Mouse (Mus musculus): ENCODE data around the gene Dlst.

The Dlst gene

DNA sequence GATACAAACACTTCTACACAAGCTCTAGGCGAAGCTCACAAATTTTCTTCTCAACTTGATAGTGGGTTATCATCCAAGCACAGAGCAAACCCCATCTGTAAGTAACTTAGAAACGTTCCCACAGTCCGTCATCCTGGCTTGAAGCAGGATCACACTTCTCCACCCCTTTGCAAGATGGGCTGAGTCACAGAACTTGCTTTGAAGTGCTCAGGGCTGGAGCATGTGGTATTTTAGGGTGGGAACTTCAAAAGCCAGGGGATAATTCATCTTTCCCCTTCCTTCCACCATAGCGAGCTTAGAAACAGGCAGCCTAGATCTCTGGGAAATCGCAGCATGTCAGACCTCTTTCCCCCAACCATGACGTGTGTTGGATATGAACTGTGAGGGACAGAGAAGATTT, 45.7 kb downstream of the Dlst start:
- DNase-seq = no peak

DNA sequence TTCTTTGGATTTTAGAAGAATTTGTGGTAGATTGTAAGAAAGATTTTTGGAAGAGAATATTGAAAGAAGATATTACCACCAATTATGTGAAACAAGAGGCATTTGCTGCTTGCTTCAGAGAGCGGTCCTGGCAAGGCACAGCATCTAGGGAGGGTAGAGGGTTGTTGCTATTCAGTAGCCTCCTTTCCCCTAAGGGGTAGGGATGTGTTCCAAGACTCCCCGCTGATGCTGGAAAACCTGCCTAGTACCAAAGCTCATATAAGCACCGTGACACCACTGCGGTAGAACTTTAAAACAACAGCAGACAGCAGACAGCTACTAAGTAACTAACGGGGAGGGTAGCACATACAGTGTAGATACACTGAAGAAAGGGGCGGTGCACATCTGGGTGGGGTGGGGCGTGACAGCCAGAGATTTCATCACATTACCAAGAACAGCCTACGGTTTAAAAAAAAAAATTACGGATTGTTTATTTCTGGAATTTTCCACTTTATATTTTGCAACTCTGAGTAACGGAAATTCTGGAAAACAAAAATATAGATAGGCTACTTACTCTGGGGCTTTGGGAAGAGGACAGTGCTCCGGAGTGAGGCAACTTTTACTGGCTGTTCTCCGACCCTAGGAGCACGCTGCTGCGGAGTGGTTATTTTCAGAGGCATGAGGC, 47.3 kb downstream of the Dlst start:
- no peak for DNase-seq

DNA sequence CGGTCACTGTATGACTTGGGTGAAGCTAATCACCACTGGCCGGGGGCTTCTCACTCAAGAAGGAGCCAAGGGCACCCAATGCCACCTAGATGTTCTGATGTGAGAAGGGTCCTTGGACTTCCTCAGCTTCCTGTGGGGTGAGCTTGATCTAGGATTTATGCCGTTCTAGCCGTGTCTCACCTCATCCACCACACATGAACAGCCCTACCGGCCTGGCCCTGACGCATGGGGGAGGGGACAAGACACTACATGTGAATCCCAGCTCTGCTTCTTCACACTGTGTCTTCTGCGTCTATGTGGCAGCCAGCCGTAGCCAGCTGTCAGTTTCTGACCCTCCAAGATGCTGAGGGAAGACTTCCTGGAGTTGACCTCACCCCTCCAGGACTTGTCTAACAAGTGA, 48.2 kb downstream of the Dlst start:
- DNase-seq = no peak

DNA sequence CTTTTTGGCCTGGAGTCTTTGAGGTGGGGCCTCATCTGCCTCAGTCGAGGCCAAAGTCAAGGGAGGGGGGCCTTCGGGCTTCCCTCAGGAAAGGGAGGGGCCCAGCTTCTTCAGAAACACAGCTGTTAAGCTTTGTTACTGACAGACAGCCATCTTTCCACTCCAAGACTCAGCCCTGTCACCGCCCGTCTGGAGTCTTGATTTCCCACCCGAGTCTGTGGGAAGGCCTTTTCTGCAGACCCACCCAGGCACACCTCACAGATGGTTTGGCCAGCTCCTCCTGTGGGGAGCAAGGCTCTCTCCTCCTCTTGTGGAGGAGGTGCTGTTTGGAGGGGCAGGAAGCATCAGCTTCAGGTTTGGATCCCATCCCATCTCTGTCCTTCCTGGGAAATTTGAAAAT, 49.0 kb downstream of the Dlst start:
- no peak for DNase-seq

DNA sequence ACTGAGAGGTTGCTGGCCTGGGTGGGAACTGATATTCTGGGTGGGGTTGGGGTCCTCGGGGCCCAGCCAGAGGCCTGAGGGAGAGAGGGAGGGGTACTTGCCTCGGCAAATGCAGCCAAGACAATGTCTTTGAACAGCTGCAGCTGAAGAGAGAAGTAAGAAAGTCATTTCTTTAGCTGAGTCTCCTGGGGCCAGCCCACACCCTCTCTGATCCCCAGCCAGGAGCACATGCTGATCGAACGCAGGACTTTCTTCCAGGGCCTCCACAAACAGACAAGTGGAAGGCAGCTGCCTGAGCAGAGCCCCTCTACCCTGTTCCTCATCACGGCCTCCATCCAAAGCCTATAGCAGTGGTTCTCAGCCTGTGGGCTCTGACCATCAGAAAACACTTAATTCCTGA, 54.4 kb downstream of the Dlst start:
- DNase-seq = no peak

DNA sequence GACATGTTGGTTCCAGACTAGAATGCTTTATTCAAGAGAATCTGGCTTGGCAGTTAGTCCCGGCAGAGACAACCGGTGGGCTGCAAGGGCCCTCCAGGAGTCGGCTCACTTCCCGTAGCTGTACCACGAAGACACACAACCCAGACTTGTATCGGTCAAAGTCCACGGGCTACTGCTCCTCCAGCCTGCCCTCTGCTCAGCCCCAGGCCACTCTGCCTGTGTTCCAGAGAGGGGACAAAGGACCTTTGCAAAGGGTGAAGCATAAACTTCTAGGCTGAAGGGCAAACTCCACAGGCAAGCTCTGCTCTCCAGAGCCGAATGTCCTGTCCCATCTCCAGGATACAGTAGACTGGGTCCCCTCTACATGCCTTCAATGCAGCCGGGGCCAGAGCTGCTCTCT, 56.0 kb downstream of the Dlst start:
- DNase-seq = no peak

DNA sequence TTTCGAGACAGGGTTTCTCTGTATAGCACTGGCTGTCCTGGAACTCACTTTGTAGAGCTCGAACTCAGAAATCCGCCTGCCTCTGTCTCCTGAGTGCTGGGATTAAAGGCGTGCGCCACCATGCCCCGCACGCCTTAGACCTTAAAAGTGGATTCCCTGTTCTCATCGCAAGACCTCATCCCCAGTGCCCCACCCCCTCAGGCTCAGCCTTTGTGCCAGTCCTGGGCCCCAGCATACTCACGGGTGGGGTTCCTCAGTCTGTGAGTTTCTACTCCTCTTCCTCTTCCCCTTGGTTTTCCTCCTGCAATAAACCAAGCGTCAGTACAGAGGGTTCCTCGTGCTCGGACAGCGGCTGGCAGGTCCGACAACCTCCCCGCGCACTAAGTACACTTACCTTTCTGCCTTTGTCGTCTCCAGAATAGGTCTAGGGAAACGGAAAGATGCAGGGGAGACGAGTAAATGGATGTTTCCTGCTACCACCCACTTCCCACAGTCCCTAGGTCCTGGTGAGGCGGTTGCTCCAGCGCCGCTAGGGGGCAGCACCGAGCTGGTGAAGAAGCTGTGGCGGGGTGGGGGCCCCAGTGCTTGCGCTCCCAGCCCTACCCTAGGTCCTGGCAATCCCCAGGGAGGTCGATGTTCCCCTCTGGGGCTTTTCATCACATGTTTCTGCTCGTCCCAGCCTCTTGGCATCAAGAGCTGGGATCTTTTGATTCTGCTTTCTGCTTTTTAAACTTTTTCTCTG, 58.7 kb downstream of the Dlst start:
- DNase-seq = peak; percentile 82

DNA sequence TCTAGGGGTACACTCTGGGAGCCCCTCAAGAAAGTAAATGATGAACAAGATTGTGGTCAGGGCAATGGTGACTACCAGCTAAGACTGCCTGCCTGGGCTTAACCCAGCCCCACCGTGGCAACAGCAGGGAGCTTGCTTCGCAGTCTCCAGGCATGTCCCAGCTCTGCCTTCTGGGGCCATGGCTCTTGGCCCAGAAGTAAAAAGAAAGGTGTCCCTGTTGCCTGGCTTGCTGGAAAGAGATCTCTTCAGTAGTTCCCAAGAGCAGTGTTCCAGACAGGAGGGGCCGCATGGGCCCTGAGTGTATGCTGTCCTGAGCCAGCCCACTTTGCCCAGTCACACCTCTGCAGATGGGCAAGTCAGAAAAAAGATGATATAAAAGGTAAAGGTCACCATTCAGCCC, 59.2 kb downstream of the Dlst start:
- no peak for DNase-seq

DNA sequence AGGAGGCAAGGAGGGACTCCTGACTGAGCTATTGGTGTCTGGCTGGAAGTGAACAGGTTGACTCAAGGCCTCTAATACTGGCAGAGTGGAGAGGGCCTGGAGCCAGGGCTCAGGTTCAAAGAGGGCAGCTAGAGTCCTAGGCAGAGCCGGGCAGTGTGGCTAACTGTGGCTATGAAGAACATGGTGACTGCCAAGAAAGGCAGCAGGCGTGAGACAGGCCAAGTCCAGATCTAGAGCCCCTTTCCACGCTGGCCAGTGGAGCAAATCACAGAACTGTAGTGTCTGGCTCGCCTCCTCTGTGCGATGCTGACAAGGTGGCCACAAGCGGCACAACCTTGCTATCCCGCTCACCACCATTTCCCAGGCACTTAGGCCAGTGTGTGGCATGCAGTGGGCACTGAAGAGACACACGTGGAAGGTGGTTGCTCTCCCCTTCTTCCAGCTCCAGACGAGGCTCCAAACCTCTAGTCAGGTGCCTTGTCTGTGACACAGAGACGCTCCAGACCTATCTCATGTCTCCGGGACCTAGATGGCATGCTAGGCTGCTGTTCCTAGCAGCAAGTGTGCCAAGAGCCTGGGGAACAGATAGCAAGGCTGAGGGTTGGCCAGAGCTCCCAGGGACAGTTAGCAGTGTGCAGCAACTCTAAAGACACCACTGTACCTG, 59.8 kb downstream of the Dlst start:
- no peak for DNase-seq

DNA sequence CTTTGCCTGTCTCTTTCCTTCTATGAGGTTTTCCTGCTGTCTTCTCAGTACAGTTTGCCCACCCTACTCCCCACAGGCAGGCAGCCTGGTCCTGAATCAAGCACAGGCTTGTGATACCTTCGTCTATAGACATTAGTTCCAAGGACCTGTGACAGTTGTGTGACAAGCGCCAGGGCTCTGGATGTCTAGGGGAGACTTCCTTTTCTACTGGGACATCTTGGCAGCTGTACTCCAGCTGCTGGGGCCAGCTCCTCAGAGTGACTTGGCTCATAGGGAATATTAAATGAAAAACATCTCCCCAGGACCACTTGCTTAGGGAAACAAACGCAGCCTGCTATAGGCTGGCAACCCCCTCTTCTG, 60.3 kb downstream of the Dlst start:
- no peak for DNase-seq

DNA sequence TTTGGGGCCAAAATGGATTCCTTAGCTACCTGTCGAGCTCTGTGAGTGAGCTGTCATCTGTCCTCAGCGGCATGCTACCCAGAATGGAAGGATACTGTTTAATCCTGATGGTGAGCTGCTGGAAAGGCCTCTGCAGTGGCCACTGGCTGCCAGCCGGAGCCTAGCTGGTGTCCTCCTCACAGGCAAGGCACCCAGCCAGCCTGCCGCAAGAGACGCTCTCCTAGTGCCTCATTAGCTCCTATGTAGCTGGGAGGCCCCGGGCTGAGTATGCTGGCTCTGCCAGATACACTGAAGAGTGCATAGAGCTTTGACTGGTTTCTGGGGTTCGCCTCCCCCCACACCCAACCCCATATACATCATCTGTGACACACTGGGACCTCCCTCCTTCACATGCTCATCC, 63.4 kb downstream of the Dlst start:
- DNase-seq = no peak

DNA sequence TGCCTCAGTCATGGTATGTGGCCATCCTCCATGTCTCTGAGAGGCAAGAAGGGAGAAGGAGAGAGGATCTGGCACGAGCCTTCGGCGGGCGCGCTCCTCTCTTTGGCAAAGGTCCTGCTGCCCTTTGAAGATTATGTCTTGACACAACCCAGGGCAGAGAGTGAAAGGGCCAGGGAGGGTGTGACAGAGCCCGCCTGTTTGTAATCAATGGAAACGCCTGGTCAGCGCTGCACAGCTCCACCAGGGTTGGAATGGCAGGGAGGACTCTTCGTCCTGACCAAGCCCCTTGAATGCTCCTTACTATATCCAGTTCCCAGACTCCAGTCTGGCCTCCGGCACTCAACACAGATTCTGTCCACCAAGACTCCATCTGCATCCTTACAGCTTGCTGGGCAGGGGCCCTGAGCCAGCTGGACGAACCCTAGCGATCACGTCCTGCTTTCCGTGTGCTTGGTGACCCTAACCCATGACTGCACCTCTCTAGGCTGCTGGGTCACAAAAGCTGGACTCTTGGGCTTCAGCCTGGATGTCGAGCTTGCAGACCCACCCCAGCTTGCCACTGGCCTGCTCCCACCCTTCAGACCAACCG, 64.5 kb downstream of the Dlst start:
- no peak for DNase-seq

DNA sequence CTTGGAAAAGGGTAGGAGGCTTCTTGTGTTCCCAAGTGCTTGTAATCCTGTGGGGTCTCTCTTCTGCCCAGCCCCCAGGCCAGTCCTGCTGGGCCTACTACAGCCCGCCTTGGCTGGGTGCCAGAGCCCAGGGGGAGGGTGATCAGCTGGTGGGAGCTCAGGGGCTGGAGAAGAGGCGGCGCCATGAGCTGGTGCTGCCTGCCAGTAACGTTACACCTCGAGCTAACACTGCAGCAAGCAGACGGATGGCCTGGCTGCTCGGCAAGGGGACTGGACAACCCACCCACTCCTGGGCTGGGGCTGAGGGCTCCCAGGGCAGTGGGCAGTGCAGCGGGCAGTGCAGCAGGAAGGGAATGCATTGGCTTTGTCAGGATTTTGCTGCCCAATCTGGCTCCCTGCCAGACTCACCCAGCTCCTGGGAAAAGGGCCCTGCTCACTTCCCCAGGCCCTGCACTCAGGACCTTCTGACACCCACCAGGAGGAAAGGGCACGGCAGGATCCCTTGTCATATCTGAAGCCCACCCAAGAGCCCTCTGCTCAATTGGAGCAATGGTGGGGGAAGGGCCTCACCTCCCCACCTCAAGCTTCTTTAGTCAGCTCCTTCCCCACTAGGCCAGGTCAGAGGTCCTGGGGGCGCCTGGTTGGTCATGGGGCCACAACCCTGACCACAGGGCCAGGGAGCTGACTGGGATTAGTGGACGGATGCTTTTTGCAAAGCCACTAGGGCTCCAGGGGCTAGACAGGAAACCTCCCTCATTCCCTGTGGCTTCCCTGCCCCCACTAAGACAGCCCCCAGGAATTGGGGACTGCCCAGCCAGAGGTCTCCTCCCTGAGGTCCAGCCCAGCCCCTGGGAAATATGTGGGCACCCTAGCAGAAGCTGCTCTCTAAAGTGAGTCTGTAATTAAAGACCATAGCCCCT, 65.6 kb downstream of the Dlst start:
- DNase-seq = no peak

DNA sequence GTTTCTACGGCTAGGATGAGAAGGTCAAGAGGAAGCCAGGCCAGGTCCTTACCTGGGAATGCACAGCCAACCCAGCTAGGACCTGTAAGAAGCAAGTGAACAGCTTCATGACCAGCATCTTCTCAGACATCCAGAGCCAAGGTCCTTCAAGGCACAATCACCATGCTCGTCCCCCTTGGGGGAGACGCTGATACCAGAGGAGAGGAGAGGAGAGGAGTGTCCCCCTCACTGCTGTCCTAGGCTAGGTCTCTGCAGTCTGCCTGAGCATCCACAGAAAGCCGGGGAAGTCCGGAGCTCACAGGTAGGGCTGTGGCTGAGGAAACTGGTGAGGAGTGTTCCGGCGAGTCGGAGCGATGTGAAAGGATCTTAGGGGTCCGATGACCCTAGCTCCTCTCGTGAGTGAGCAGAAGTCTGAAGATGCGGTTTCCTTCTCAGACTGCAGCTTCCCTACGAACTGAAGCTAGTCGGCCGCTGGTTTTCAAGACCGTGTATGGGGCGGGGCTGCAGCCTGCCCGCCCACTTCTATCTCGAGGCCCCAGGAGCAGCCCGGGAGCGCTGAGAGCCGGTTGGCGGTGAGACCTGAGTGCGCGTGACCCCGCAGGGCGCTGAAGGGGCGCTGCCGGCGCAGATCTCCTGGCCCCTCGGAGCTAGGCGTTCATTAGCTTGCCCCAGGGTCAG, 66.4 kb downstream of the Dlst start:
- DNase-seq = no peak

DNA sequence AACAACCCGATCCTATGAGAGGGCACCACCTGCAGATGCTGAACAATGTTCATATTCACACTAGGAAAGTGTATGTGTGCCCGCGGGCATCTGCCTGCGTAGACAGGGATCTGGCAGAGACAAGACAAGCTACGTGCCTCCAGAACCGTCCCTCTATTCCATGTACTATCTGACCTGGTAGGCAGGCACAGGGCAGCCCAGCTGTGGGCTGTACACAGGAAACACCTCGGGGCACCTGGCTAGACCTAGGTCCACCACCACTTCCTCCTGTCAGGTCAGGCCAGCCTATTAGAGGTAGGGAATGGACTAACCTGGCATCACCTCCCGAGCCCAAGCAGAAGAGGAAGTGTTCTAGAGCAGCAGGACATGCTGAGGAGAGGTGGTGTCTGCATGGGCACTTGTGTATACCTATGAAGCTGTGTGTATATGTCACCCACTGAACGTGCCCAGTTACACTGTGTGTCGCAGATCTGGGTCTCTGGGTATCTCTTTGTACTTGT, 67.2 kb downstream of the Dlst start, which contains the start of gene Pgf:
Gene Pgf (minus strand): TSS at position 51 of the 500 bp plus-strand sequence.
- DNase-seq = no peak

DNA sequence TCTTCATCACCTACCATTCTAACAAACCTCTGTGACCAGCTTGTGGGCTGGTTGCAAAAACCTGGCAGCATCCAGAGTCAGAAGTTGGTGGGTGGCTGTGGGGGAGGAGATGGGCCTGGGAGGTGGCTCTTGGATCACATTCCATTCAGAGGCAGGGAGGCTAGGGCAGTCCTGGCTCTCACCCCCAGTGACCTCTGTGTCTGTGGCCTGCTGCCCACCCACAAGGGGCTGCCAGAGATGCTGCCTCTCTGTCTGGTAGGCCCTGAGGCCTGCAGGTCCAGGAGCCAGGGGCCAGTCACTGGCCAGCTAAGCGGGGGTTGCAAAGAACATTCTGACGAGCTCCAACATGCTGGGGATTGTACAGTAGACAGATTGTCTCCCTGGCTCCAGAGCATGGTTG, 67.7 kb downstream of the Dlst start:
- DNase-seq = no peak

DNA sequence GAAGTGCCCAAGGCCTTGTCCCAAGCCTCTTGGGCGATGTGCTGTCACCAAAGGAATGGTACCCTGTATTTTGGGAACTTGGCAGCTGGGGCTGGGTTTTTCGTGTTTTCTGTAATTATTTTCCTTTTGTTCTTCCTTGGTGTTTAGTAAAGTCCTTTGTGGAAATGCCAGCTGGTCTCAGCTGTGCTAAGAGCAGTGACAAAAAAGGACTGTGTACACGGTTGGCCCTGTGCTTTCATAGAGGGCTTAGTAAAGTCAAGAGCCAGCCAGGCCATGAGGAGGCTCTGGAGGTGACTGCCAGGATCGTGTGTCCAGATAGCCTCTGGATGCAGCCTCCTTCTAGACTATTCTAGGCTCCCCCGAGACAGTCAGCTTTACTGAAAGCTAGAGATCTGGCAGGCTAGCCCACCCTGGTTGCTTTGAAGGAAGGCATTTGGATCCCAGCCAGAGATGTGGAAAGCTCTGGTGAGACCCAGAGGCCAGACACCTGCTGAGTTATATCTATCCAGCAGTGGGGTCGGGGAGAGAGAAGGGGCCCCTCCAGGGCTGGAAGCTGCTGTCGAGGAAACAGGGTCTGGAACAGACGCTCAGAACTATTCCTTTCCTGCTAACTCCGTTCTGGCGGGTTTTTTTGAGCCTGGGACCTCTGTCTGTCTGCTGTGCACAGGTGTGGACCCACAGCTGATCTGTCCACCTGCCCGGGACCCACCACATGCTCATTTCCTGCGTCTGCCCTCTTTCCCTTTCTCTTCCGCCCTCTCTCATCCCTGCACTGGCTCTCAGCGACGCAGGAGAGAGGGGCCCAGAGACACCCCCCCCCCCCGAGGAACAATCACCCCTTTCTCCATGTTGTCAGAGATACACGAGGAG, 71.1 kb downstream of the Dlst start:
- DNase-seq = no peak

DNA sequence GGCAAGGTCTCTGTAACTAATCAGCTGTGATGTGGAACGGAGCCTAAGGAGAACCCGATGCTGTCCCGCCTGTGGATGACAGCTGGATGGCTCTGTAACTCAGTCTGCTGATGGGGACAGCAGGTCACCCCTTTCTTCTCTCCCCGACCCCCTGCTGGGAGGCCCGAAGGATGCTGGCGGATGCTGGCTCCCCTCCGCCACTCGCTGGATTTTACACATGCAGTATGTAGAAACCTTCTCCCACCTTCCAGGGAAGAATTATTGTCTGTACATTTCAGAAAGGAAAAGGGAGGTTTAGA, 71.7 kb downstream of the Dlst start:
- no peak for DNase-seq

DNA sequence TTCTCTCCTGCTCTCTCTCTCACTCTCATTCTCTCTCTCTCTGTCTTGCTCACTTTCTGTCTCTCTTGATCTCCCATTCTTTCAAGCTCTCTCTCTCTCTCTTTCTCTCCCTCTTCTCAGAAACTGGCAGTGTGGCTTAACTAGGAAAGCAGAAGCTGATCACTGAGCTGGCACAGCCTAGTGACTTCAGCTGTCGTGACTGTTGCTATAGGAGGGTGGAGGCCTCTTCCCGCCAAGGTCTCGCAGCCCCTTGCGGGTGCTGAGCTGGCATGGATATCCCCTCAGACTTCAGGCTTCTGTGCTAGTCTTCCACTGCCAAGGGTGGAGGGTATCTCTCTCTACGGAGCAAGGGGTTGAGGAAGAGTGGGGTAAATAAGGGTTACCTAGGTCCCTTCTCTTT, 72.3 kb downstream of the Dlst start:
- no peak for DNase-seq

DNA sequence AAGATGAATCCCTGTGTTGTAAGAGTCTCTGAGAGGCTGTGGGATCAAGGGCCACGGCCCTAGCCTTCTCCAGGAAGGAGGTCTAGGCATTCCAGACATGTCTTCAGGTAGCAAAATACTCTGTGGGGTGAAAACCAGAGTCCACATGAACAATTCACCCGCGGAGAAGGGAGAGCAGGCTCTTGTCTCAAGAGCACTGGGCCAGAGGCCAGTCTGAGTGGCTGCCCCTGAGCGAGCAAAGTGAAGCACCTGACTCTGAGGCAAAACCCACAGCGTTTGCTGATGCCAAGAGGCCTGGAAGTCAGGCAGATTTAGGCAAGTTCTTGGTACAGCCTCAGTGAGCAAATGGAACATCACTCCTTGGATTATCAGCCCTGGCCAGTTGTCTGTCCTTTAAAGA, 73.5 kb downstream of the Dlst start:
- DNase-seq = no peak
